Mouse (Mus musculus) olfactory bulb, adult 2 months (tissue): ENCODE data around the gene Nav2.

Experiments used
- CTCF ChIP-seq: fragments of 200-500 bp; IDR thresholded peaks from 2 replicates; pipeline ENCODE4 v1.5.1; 2012; ENCODE audit warnings: low read depth, mild to moderate bottlenecking, low read length, moderate library complexity; ENCODE audit not compliant: insufficient read depth
- POLR2A ChIP-seq: fragments of 200-500 bp; IDR thresholded peaks from 2 replicates; pipeline ENCODE4 v1.6.1; 2012; ENCODE audit warnings: mild to moderate bottlenecking, low read depth, low read length, moderate library complexity; ENCODE audit not compliant: insufficient read depth

GRCm38 (mm10) chr7:49119016-49119415 lies 210.5 kb downstream of the Nav2 start:
- TF ChIP-seq CTCF = no peak
- no peak for TF ChIP-seq POLR2A
